Mouse (Mus musculus): ENCODE measurements around the gene Zscan18. TPM values are rescaled to one million over a fixed set of nuclear protein-coding genes. Genes with fewer than 3 reads are reported as not detected.
A peak's percentile ranks its signal among the peaks of the same experiment; 100 is the strongest.
"Not testable (repeated sequence)": the region's sequence is repeated elsewhere in the genome, so short reads cannot be mapped to it uniquely, and the experiment has no call there.

Zscan18 gene
- total RNA-seq (2015; ENCODE audit: low replicate concordance): 0.63 TPM in 1 of 2 replicates, not detected in the other
- total RNA-seq (2017; ENCODE audit: low replicate concordance): not detected in 2 replicates

- no peak for ATAC-seq (replicated peaks; ENCODE audit: low FRiP score, poor library complexity, severe bottlenecking)
Observed at GRCm38 (mm10) chr7:12802866-12803726, at the start of gene Zscan18. TSS of gene Zscan18 (minus strand) at chr7:12803635.

GRCm38 (mm10) chr7:12835779-12836178, 32.3 kb upstream of the Zscan18 start:
- ATAC-seq (replicated peaks; ENCODE audit: low FRiP score, poor library complexity, severe bottlenecking): no peak

DNA sequence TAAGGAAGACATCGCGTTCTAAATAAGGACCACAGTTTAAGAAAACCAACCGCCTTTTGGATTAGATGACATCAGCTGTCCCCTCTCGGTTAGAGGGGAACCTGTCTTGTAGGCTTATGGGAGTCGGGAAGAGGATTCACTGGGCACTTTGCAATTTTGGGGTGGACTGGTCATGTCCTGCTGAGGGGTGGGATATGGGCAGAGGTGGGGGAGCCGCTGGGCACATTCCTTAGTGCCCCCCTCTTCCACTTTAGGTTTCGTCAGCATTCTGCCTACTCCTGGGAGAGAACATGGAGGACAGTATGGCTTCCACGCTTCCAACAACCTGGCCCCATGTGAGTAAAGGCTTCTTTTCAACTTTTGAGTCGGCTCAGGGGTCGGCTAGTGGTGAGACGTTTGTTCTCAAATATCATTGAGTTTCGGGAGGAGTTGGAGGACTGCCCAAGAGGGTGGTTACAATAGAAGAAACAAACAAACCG, 31.8 kb upstream of the Zscan18 start:
- peak; percentile 39 for ATAC-seq (replicated peaks; ENCODE audit: low FRiP score, poor library complexity, severe bottlenecking)

- ATAC-seq (replicated peaks; ENCODE audit: low FRiP score, poor library complexity, severe bottlenecking): peak; percentile 98
Observed at GRCm38 (mm10) chr7:12834162-12835120, 31.0 kb upstream of the Zscan18 start, which contains the start of gene Zfp110. TSS of gene Zfp110 (plus strand) at chr7:12834761.

- ATAC-seq (replicated peaks; ENCODE audit: low FRiP score, poor library complexity, severe bottlenecking): peak; percentile 99
Observed at GRCm38 (mm10) chr7:12818521-12819295, 15.3 kb upstream of the Zscan18 start, which contains the start of gene Zfp329. TSS of gene Zfp329 (minus strand) at chr7:12818858.

DNA sequence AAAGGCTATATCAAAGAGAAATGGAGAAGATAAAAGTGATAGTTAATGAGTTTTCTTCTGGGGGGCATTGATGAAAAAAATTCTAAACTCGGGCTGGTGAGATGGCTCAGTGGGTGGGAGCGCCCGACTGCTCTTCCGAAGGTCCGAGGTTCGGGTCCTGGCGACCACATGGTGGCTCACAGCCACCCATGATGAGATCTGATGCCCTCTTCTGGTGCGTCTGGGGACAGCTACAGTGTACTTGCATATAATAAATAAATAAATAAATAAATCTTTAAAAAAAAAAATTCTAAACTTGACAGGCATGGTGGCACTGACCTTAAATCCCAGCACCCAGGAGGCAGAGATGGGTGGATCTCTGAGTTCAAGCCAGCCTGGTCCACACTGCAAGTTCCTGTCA, 12.1 kb upstream of the Zscan18 start:
- no peak for ATAC-seq (replicated peaks; ENCODE audit: low FRiP score, poor library complexity, severe bottlenecking)

DNA sequence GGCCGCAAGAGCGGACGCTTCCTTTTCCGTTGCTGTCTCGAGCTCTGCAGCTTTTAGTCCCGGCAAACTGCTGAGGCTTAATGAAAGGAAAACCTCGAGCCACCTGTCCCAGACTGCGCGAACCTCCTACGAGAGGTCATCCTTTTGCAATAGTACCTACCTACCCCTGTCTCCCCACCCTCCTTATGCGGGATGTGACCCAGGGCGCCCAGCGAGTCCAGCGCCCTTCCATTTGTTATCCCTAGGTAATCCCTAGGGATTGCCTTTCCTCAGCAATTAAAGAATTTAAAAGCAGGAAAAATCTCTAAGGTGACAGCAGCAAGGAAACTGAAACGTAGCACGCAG, 264 bp upstream of the Zscan18 start:
- ATAC-seq (replicated peaks; ENCODE audit: low FRiP score, poor library complexity, severe bottlenecking): no peak

GRCm38 (mm10) chr7:12799554-12799953, 3.9 kb downstream of the Zscan18 start:
- no peak for ATAC-seq (replicated peaks; ENCODE audit: low FRiP score, poor library complexity, severe bottlenecking)

GRCm38 (mm10) chr7:12797971-12798370, 5.5 kb downstream of the Zscan18 start:
- ATAC-seq (replicated peaks; ENCODE audit: low FRiP score, poor library complexity, severe bottlenecking): no peak

- ATAC-seq (replicated peaks; ENCODE audit: low FRiP score, poor library complexity, severe bottlenecking): not testable (repeated sequence)
Observed at GRCm38 (mm10) chr7:12792624-12793023, 10.8 kb downstream of the Zscan18 start.

GRCm38 (mm10) chr7:12788025-12788424, 15.4 kb downstream of the Zscan18 start:
- ATAC-seq (replicated peaks; ENCODE audit: low FRiP score, poor library complexity, severe bottlenecking): no peak

- ATAC-seq (replicated peaks; ENCODE audit: low FRiP score, poor library complexity, severe bottlenecking): no peak
Observed at GRCm38 (mm10) chr7:12787333-12787732, 16.1 kb downstream of the Zscan18 start.

DNA sequence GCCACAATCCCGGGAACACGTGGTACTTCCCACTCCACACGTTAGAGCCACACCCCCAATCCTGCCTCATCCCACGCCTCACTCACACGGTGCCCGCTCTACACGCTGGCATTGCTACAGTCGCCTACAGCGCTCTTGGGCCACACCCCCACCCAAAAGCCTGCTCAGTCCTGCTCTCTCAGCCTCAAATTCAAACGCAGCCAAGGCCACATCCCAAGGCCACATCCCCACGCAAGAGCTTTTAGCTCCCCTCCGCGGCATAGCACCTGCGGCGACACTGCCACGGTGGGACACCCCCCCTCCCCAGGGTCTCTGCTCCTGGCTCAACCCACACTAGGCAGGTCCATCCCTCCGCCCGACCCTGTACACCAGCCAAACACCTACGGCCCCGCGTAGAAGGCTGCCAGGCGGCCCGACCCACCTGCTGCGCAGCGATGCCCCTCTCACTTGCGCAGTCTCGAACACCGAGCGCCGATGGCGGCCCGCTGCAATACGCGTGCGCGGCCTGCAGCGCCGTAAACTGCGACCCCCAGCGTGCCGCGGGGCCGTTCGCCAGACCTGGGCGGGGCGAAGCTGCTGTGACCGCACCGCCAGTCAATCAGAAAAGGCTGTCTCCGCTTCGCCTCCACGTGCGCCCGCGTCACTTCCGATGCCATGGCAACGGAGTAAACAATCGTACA, 23.1 kb downstream of the Zscan18 start:
- no peak for ATAC-seq (replicated peaks; ENCODE audit: low FRiP score, poor library complexity, severe bottlenecking)

DNA sequence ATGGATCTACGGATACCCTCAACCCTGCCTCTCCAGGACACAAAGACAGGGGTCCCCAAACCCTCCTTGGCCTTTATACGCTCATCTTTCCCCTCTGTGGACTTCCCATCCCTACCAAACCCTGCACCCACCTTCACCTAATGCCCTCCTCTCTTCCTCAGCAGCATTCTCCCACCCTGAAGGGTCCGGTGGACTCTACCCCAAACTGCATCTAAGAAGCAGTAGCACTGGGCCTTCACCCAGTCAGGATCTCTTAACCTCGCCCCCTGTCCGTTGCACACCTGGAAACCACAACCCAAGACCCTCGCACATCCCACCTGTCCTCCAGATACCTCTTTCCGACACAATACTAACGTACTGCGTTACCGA, 23.7 kb downstream of the Zscan18 start:
- no peak for ATAC-seq (replicated peaks; ENCODE audit: low FRiP score, poor library complexity, severe bottlenecking)

GRCm38 (mm10) chr7:12779141-12779540, 24.3 kb downstream of the Zscan18 start:
- ATAC-seq (replicated peaks; ENCODE audit: low FRiP score, poor library complexity, severe bottlenecking): no peak

- no peak for ATAC-seq (replicated peaks; ENCODE audit: low FRiP score, poor library complexity, severe bottlenecking)
Observed at GRCm38 (mm10) chr7:12774606-12775005, 28.8 kb downstream of the Zscan18 start.

- no peak for ATAC-seq (replicated peaks; ENCODE audit: low FRiP score, poor library complexity, severe bottlenecking)
Observed at GRCm38 (mm10) chr7:12774111-12774510, 29.3 kb downstream of the Zscan18 start.

GRCm38 (mm10) chr7:12749431-12750198, 53.8 kb downstream of the Zscan18 start:
- no peak for ATAC-seq (replicated peaks; ENCODE audit: low FRiP score, poor library complexity, severe bottlenecking)
